Mouse (Mus musculus) layer of hippocampus, postnatal 14 days (tissue): ENCODE results near the gene Sesn2. TPM values are rescaled to one million over a fixed set of nuclear protein-coding genes. Genes with fewer than 3 reads are reported as not detected.

ENCODE experiments used
- DNase-seq, 2 experiments: peaks; one replicate each; pipeline ENCODE4 v3.0.0; 2021 to 2022; ENCODE audit warnings: low spot score in 2 of 2, mixed read lengths in 1 of 2
- total RNA-seq, 2 experiments: library from RNA; stranded (reverse); gene quantifications; 2 replicates each; pipeline ENCODE4 v1.2.3; 2021

Sesn2 gene
- total RNA-seq, 2 experiments from 2014 or later: 14.3 to 17.9 TPM

DNA sequence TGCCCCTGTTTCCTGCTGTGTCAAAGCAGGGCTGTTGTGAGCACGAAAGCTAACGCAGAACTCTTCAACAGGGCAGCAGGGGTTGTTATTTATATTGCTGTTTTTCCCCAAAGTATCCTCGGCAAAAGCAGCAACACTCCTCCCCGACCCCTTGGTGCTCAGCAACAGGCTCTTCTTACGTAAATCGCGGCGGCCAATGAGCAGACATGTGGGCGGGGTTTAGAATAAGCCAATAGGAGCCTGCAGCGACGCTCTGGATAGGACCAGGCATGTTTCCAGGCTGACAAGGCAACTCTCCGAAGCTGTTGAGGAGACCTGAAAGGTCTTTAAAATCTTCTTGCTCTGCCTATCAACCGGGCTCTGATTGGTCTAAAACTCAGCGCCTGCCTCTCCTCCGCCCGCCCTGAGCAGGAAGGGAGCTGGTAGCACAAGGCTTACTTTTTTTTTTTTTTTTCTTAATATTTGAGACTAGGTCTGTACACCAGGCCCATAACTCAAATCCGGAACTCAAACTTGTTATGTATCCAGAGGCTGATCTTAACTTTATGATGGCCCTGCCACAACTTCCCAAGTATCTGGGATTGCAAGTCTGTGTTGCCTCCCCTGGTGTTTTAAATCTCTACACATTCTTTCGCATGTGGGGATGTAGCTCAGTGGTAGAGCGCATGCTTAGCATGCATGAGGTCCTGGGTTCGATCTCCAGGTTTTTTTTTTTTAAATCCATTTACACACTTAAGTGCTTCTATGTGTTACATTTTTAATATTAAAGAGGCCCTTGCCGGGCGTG lies 5.3 kb upstream of the Sesn2 start:
- peak; percentile 79 to 96 for DNase-seq

DNA sequence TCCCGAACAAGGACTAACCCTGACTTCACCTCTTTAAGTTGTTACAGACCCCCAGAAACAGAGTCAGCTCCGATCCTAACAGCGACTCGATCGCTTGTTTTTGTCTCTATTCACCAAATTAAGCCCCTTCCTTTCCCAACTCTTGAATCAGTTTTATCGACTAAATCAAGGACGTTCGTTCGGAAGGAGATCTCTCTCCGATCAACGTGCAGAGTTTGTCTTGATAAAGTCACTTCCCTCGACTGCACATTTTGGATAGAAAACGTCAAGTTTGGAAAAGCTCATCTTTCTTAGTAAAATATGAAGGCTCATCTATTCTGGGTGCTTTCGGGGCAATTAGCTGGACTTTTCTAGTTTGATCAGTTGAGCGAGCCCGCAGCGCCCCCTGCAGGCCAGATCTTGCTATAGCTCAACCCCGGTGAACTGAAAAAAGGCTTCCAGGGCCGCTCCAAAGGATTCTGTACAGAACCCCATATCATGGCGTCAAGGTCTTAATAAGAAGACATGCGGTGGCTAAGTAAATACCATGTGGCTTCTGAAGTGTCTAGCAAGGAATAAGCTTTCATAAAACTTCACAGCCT lies 4.3 kb upstream of the Sesn2 start:
- DNase-seq: peak; percentile 81 to 89

DNA sequence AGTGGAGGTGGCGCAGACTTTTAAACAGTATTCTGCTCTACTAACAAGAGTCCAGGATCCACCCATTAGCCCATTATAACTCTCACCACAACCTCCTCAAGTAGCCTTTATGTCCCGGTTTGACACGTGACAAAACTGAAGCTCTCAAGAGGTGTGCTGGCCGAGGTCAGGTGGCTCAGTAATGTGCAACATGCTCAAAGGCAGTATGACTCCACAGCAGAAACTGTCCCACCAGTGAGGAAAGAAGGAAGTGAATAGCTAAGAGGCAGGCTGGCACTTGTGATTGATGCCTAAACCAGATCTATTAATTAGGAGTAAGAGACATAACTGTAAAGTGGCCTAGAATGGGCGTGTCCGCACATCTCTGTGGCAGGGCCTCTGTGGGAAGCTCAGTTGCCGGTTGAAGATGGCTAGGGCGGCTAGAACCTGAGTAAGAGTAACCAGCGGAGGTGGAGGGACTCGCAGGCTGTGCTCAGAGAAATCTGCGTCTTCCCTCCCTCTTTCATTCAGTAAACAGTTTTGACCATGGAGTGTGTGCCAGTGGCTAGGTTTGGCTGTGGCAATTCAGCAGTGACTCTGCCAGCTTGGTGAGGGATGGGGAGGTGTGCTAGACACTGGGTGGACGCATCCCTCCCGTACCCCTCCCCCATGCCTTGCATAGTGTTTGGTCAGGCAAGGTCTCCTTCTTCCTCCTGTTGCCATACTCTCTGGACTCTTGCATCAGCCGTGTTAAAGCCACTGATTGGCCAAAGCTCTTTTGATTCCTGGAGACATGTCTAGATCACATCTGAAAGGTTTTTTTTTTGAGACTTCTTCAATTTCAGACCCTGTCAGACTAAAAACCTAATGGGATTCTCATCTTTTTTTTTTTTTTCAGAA lies 3.3 kb upstream of the Sesn2 start:
- no peak for DNase-seq

DNA sequence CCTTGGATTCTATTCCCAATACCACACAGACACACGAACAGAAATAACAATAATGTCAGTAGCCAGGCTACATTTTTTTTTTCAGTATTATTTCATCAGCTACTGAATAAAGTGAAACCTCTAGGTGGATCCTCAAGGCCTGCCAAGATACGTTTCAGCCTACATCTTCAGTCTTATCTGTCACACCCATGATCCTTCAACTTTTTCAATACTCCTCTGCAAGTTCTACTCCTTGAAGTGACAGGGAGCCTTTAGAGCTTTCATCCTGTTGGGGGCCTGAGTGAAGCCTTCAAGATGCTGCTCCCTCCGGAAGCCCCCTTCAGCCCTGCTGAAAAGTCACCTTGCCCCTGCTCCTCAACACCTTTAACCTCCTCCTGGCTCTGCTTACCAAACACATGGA lies 1.8 kb upstream of the Sesn2 start:
- DNase-seq: no peak

DNA sequence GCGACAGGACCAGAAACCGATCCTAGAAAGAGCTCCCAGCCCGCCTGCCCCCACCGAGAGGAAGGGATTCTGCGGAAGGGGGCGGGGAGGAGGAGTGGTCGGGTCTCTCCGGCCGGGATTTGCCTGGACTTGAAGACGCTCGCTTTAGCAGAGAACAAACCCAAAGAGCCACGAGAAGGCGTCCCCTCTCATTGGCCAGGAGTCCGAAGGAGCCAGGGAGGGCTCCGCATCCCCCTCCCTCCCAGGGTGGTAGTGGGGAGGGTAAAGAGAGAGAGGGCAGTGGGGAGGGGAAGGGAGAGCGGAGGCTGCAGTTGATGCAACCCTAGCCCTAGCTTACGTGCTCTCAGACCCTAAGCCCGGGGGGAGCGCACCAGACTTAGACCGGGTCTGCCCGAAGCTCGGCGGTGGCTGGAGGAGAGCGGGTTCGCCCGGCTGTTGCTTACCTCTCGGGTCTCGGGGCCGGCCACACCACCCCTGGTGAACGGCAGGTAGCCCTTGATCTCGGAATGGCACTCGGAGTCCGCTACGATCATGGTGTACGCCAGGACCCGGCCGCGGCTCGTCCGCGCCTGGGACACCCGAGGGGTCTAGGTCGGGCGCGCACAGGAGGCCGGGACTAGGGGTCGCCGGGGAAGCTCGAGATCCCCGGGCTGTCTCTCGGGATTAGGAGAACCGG lies 542 bp downstream of the Sesn2 start:
- peak; percentile 48 to 73 for DNase-seq

DNA sequence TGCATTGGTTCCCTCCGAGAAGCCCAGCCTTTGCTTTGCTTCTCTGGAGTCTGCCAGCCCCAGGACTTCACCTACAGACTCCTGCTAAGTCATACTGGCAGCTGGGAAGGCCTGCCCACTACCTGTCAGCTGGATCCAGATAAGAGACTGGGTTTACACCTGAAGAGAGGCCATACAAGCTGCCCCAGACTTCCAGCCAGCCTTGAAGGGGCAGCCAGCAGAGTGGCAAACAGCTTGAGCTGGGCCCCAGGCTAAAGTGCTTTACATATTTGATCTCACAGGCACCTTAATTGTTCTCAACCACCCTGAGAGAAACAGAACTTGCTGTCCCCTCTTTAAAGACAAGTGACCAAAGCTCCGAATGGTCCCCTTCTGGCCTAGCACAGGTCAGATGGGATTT lies 3.1 kb downstream of the Sesn2 start:
- DNase-seq: no peak

DNA sequence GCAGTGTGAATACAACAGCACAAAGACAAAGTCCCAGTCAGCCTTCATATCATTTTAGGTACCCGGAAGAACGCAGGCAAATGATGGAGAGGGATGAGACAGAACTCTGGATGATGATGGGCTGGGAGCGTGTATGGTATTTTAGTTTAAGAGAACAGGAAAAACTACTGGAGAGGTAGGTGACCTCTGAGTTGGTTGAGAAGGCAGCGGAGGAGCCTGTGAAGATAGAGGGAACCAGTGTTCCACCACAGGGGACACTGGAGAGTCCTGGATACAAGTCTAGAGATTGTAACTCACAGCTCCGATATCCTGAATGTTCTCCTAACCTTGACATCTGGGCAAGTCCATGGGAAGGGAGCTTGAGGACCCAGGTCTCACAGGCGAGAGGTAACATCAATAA lies 4.1 kb downstream of the Sesn2 start:
- no peak for DNase-seq

DNA sequence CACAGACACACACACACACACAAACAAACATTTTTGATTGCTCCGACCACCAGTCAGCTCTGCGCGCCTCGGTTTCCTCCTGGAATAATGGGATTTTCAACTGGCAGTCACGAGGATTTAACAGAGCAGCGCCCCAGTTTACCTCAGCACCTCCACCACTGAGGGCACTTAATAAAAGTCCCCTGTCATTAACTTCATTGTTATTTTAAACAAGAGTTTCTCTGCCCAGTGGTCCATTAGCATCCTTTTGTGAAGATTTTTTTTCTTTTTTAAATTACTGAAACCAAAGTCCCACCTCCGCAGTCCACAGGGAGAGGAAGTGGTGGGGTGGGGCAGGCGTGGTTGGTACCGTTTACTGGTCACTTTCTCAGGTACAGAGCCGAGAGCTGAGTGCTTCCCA lies 4.5 kb downstream of the Sesn2 start:
- DNase-seq: no peak

DNA sequence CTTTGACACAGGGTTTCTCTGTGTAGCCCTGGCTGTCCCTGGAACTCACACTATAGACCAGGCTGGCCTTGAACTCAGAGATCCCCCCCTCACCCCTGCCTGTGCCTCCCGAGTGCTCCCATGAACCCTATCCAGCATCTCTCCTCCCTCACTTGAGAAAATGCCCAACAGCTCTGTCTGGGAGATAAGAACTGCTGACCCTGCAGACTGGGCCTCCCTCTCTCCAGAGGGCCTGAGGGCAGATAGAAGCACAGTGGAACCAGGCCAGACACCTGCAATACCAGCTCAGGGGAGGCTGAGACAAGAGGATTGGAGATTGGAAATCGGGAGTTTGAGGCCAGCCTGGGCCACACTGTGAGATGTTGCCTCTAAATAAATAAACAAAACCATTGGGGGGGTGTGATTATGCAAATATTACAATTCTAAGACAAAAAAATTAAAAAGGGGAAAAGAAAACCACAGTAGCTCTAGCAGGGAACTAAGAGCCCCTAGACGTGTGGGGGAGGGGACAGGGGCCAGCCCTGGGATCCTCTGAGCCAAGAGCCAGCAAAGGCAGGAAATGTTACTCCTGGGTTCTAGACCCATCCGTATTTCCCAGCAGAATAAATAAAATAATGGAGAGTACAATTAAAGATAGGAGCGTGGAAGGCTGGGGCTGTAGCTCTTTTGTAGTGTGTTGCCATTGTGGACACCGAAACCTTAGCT lies 5.1 kb downstream of the Sesn2 start:
- DNase-seq: no peak

DNA sequence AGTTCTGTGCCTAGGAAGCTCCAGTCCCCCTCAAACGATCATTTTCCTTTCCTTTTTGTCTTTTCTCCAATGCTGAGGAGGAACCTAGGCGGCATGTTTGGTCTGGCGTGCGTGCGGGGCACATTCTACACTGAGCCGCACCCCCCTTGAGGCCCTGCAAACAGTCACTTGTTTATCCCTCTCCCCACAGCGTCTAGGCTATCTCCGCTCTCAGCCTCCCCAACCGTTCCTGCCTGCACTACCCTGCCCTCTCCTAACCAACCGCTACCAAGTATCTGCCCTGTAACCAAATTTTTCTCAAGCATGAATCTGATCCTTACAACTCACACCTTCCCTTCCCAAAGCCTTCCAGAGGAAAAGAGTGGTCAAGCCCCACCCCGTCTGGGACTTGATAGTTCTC lies 7.0 kb downstream of the Sesn2 start:
- no peak for DNase-seq

DNA sequence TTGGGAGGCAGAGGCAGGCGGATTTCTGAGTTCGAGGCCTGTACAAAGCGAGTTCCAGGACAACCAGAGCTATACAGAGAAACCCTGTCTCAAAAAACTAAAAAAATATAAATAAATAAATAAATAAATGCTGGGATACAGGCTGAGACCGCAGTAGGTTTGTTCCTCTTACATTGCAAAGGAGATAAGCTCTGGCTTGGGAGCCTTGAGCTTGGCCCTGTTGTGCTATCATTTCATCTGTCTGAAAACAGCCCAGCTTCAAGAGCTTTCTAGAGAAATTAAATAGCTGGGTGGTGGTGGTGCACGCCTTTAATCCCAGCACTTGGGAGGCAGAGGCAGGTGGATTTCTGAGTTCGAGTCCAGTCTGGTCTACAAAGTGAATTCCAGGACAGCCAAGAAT lies 8.7 kb downstream of the Sesn2 start:
- no peak for DNase-seq

DNA sequence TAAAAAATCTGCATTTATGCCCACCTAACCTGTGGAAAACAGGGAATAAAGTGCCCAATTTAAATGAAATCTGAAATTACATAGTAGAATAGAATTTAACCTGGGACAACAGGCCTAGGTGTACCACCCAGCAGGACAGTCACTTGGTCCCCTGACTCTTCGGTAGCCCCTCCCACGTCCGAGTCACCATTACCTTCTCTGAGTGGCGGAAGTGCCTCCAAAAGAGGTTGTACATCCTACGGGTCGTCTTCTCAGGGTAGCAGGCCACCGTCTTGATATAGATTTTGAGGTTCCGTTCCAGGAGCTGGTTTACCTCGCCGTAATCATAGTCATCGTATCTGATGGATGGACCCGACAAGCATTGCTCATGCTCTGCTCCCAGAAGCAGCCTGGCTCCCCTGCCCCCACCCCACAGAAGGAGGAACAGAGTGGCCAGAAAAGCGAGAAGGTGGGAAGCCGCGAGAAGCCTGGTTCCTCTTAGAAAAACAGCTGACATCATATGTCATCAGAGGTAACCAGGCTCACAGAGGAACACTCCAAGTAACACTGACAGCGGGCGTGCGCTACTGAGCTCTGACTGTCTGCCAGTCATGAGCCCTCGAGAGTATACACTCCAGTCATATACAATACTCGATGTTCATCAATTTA lies 15.9 kb downstream of the Sesn2 start:
- peak; percentile 26 to 32 for DNase-seq

DNA sequence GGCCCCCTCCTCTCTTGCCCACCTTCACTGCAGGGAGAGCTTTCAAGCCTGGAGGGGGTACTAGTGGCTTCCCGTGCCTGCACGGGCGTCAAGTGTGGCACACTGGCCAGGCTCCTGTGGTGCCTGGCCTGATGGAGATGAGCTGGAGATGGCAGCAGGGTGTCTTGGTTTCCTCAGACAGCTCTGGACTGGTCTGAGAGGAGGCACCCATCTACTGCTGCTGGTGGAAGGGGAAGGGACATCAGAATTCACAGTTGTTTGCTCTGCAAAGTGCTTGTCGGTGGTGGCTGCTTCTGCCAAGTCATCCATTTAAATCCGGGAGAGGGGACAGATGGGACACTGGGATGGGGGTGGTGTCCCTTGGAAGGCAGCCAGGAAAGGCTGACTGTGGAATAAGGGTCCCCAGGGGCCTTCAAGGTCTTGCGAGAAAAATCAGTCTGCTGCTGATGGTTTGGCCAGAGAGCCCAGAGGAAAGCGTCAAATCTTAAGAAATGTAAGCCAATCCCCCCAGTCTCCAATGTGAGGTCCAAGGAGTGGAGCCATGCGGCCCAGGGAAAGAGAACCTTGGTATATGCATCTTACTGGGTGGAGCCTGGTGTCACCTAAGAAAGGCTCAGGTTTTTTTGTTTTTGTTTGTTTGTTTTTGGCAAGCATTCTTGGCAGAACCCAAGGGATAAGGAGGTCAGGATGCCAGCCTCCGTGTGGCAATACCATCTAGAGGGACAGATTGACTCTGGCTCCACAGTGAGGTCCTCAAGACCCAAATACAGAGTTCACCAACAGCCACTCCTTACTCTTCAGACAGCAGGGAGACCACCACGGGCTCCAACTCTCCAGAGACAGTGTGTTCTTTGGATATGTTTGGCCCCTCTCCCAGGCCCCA lies 17.9 kb downstream of the Sesn2 start:
- DNase-seq: peak; percentile 22 to 26

DNA sequence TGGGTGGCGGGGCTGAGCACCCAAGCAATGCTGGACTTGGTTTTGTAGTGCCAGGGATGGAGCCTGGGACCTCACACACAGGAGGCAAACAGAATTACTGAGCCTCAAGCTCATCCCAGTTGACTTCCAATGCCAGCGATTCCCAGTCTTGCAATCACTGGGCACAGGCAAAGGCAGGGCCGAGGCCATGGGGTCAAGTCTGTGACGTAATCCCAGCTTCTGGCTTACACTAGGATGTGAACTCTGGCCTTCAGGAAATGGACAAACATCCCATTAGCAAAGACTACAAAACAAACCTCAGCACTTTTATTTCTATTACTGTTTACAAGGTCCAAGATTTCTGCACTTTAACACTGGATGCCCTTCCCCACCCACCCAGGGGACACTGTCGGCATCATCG lies 18.6 kb downstream of the Sesn2 start:
- DNase-seq: no peak

DNA sequence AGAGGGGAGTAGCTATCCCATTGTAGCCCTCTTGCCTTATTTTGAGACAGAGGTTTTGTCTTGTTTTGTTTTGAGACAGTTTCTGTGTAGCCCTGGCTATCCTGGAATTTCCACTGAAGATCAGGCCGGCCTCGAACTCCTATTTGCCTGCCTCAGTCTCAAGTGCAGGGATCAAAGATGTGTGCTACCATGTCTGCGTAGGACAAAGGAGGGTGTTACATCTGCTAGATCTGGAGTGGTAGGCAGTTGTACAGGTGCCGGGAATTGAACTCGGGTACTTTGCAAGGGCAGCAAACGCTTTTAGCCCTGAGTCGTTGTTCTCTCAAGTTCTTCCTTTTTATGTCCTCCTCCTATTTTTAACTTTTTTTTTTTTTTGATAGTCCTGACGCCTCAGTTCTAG lies 19.2 kb downstream of the Sesn2 start:
- DNase-seq: no peak

DNA sequence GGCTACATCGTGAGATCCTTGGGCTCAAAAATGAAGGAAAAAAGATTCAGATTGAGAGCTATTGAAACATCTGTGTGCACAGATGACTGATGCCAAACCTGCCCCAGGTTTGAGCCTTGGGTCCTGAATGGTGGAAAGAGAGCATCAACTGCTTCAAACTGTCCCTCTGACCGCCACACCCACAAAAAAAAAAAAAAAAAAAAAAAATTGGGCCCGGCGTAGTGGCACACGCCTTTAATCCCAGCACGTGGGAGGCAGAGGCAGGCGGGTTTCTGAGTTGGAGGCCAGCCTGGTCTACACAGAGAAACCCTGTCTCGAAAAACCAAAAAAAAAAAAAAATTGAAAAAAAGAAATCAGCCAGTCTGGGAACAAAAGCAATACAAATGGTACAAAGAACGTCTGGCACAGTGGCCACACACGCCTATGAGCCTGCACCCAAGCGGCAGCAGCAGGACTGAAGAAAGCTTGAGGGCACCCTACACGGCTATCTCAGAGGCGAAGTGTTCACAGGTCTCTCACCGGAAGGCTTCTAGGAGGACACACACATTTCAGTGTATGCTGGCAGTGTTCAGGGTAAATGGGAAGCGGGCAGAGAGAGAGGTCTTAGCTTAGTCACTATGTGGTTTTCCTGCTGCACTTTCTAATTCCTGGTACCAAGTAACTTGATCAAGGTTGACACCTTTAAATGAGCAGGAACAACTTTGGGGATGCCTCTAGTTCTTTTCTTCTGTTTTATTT lies 19.9 kb downstream of the Sesn2 start:
- no peak for DNase-seq

DNA sequence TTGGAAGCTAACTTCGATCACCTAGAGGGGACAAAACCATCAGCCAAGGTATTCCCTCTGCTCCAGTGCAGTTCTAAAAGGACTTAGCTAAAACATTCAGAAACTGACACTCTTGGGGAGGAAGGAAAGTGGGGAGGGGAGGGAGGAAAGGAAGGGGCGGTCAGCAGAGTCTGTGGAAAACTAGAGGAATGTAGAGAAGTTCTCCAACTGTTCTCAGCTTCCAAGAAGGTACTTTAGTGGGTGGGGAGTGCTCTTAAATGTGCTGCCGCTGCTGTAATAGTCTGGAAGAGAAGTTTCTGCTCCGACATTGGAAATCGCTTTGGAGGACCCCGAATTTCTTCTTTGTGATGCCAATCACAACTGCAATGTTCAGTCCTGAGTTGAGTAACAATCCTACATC lies 21.3 kb downstream of the Sesn2 start:
- no peak for DNase-seq

DNA sequence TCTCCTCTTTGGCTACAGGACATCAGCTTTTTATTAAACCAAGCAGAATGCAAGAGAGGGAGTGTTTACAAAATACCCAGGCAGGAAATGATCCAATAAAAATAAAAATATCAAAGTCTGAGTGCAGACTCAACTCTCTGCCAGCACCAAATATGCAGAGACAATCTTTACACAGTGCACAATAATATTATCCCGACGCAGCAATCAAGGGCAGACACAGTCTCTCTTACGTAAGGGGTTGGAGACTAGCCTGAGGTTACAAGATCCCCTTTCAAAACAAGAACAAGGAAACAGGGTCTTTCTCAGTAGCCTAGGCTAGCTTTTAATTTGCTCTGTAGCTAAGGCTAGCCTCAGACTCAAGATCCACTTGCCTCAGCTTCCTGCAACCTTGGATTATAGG lies 21.8 kb downstream of the Sesn2 start:
- no peak for DNase-seq

DNA sequence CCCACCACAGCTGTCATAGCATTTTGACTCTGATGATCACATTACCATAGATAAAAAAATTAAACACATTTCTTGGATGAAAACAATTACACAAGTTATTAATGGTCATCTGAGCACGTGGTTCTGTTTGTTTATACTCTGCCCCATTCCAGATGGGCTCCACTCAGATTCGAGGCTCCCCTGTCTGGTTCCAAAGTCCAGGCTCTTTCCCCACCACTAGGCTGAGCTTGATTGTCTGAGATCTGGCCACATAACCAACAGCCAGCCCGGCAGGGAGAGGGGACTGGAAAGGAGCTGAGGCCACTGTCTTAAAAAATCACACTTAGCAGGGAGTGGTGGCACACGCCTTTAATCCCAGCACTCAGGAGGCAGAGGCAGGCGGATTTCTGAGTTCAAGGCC lies 25.5 kb downstream of the Sesn2 start:
- no peak for DNase-seq
